Mouse (Mus musculus) E14TG2a.4 (cell line): Measurements from ENCODE around the gene Thbs3.

Experiments
- CTCF ChIP-seq: conservative IDR thresholded peaks from 2 replicates; pipeline ENCODE4 v1.5.1; 2014; ENCODE audit warnings: low read length
- POU5F1 ChIP-seq: IDR thresholded peaks from 2 replicates; pipeline ENCODE4 v1.6.1; 2014; ENCODE audit warnings: low read length, borderline replicate concordance

DNA sequence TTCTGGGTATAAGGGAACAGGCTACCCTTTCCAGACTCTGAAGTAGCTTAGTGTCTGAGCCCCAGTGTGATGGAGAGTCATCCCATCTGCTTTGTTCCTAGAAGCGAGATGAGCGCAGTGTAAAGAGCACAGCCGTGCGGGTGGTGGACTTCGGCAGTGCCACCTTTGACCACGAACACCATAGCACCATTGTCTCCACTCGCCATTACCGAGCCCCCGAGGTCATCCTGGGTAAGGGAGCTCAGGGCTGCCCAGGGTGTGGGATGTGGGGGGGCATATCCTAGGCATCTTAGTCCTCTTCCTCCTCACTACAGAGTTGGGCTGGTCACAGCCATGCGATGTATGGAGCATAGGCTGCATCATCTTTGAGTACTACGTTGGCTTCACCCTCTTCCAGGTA is 40.1 kb upstream of the Thbs3 start:
- TF ChIP-seq CTCF: no peak
- no peak for TF ChIP-seq POU5F1
